Mouse (Mus musculus): ENCODE results near the gene Gna15.

Gna15 gene

DNA sequence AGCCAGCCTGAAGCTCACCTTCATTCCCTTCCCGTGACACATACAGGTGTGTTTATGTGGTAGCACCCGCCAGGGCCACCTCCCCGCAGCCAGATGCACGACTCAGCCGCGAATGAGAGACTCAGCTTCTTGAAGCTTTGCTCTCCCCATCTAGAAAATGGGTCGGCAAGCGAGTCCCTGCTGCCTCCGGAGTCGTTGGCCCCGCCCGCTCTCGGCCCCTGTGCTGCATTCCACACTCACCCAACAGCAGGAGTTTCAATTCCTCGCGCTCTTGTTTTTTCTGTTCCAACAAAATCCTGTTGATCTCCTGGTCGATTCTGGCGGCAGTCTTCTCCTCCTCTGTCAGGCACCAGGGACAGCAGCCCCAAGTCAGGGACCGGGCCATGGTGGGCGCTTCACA lies 455 bp downstream of the Gna15 start:
- DNase-seq (ENCODE audit: low read depth, low spot score), result no peak

DNA sequence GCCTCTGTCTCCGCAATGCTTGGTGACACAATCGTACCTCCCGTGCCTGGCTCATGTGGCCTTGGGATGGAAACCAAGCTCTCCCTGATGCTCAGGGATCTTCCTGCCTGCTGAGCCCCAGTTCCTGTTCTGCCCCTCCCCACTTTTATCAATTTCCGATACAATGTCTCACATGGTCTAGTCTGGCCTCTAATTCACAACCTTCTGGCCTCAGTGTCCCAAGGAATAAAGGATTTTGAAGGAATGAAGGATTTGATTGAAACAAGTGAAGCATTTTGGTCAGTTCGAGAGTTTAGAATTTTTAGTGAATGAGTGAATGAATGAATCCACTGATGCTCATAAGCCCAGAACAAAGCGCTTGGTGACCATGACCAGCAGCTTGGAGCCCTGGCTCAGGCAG lies 883 bp downstream of the Gna15 start:
- no peak for DNase-seq (ENCODE audit: low read depth, low spot score)

- no peak for DNase-seq (ENCODE audit: low read depth, low spot score)
Measured at GRCm38 (mm10) chr10:81519978-81520365, 4.1 kb downstream of the Gna15 start.

DNA sequence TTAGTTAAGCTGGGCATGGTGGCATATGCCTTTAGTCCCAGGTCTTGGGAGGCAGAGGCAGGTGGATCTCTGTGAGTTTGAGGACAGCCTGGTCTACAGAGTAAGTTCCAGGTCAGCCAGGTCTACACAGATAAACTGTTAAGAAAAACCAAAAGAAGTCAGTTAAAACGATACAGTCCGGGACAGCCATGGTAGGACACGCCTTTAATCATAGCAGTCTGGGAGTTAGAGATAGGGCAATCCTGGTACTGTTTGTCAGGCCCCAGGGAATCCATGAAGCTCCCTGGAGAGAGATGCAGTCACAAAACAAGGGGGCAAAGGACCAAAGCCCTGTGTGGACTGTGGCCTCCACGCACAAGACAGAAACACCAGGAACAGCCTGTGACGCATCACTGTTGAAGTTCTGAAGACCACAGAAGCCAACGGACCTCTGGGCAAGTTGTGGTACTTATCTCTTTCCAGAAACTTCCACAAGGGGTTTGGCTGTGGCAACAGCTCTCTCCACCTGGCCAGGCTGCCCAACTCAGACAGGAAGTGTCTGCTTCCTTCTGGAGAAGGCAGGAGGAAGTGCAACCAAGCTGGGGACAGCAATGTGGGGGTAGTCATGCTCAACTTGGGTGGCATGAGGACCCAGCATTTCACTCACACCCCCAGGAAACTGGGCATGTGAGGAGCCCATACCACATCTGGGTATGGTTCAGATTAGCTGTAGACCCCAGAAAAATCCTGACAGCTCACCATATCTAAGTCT lies 4.6 kb downstream of the Gna15 start:
- DNase-seq (ENCODE audit: low read depth, low spot score), result no peak

DNA sequence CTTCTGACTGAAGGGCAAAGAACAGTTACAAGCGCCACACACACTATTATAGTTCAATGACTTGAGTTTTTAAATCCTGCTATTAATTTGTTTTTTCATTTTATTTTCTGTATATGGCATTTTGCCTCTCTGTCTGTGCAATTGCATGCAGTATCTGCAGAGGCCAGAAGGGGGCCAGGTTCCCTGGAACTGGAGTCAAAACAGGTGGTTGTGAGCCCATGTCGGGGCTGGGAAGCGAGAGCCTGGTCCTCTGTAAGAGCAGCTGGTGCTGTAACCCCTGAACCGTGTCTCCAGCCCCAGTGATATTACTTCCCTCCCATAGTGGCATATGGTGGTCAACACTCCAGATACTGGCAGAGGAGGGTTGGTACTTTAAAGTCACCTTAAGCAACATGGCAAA lies 5.5 kb downstream of the Gna15 start:
- no peak for DNase-seq (ENCODE audit: low read depth, low spot score)

- no peak for DNase-seq (ENCODE audit: low read depth, low spot score)
Measured at GRCm38 (mm10) chr10:81517227-81517626, 6.8 kb downstream of the Gna15 start.

DNA sequence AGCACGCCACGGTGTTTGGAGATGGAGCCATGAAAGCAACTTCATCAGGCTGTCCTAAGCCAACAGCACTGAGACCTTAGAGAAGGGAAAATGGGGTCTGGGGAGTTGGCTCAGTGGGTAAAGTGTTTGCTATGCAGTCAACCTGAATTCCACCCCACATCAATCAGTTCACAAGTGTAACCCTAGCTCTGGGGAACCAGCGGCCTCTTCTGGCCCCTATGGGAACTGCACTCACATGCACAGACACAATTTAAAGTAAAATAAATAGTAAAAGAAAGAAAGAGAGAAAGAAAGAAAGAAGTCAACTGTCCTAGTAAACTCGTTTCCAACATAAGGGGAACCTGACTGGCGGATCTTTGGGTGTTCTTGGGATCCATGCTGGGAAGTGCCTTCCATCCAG lies 10.2 kb downstream of the Gna15 start:
- DNase-seq (ENCODE audit: low read depth, low spot score), result no peak

GRCm38 (mm10) chr10:81510246-81510810 lies 13.7 kb downstream of the Gna15 start:
- DNase-seq (ENCODE audit: low read depth, low spot score), result no peak

GRCm38 (mm10) chr10:81507691-81508489 lies 16.1 kb downstream of the Gna15 start:
- DNase-seq (ENCODE audit: low read depth, low spot score), result no peak

DNA sequence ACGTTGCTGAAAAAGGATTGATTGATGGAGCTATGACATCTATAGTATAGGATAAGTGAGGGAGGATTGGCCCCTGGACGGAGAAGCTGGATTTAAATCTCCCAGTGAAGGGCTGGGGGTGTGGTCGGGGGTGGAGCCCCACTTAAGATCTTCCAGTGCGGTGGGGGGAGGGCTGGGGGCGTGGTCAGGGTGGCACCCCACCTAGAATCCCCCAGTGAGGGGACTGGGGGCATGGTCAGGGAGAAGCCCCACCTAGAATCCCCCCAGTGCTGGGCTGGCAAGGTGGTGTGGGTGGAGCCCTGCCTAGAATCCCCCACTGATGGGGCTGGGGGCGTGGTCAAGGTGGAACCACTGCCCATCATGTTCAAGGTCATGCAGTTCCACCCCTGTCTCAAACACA lies 16.9 kb downstream of the Gna15 start:
- DNase-seq (ENCODE audit: low read depth, low spot score), result no peak

DNA sequence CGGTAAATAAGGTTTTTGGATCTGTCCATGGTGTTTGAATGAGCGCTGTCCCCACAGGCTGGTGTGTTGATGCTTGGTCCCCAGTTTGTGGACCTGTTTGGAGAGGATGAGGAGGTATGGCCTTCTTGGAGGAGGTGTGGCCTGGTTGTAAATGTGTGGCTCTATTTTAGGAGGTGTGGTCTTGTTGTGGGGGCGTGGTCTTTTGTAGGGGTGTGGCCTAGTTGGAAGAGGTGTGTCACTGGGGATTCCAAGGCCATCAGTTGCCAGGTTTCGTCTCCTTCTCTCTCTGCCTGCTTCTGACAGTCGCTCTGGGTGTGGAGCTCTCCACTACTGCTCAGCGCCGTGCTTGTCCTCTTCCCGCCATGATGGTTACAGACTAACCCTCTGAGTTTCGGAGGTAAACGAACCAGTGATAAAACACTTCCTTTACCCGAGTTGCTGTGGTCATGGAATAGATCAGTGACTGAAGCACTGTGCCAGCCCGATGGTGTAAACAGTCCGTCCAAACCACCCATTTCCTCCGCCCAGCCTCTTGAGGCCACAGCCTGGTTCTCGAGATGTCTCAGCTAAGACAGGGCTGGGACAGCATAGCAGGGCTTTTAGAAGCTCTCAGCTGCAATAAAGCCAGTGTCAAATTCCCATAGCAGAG lies 18.9 kb downstream of the Gna15 start:
- DNase-seq (ENCODE audit: low read depth, low spot score), result no peak

GRCm38 (mm10) chr10:81502658-81503057 lies 21.4 kb downstream of the Gna15 start:
- peak; percentile 66 for DNase-seq (ENCODE audit: low read depth, low spot score)

DNA sequence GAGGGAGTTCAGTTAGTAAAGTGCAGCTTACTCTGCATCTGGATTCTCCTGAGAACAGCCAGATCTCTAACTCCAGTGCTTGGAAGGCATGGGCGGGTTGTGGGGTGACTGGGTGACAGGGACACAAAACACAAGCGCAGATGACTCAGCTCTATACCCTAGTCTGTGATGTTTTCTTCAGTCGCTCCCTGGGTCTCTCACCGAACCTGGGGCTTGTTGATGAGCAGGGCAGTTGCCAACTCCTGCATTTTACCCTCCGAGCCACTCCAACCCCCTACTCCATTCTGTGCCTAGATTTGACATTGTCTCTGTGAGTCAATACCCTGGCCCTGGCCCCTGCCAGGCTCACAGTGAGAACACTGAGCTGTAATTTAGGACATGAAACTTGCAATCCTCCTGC lies 22.2 kb downstream of the Gna15 start:
- no peak for DNase-seq (ENCODE audit: low read depth, low spot score)

DNA sequence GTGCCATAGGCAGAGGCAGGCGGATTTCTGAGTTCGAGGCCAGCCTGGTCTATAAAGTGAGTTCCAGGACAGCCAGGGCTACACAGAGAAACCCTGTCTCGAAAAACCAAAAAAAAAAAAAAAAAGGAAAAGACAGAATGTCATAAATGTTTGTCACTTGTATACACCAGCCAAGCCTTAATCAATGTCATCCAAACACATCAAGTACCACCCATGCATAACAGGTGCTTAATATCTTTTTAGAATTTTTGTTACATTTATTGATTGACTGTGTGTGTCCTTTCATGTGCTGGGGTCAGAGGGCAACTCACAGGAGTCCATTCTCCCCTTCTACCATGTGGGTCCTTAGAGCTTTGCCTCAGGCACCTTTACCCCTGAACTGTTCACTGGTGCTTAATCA lies 24.0 kb downstream of the Gna15 start, which contains the start of gene S1pr4:
TSS of gene S1pr4 (minus strand) at position 101 of the 400 bp plus-strand sequence.
- no peak for DNase-seq (ENCODE audit: low read depth, low spot score)

- no peak for DNase-seq (ENCODE audit: low read depth, low spot score)
Measured at GRCm38 (mm10) chr10:81499250-81499901, 24.6 kb downstream of the Gna15 start.

DNA sequence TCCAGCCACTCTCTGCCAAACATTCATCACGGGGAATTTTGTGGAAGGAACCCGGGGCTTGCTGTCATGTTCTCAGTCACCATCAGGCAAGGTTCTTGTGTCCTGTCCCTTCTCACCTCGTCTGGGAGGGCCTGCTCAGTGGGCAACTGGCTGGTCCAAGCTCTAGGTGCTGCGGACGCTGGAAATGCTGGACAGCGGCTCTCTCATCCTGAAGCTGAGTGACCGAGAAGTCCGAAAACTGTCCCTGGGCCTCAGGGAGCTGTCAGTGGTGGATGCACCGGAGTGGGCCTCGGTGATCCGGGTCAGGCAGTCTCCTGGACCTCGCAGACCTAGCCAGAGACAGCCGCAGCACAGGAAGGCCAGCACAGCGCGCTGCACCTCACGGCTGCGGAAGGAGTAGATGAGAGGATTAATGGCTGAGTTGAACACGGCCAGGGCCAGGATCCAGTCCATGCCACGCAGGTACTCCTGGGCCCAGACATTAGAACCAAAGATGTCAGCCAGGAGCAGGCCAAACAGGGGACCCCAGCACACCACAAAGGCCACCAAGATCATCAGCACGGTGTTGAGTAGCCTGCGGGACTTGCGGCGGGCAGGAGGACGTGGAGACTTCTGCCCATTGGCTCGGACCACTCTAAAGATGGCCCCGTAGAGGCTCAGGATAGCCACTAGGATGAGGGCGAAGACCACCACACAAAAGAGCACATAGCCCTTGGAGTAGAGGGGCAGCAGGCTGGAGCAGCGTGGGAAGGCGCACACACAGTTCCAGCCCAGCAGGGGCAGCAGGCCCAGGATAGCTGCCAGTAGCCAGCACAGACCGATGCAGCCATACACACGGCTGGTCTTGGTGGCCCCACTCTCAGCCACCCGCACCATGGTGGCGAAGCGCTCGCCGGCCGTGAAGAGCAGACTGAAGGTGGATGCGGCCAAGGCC lies 25.4 kb downstream of the Gna15 start:
- DNase-seq (ENCODE audit: low read depth, low spot score), result no peak

- no peak for DNase-seq (ENCODE audit: low read depth, low spot score)
Measured at GRCm38 (mm10) chr10:81497401-81498270, 26.4 kb downstream of the Gna15 start.

DNA sequence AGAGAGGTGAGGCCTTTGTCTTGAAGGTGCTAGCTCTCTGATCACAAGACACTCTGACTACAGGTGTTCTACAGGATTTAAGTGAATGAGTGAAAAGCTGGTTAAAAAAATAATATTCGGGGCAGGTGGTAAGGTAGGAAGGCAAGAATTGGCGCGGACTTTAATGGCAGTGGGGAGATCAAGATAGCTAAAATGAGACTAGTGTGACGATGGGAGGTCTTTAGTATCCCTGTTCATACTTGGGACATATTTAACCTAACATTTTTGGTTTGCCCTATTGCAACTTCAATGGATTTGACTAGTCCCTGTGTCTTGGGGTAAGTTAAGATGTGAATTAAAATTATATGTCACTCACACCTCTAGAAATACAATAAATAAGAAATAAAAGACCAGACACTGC lies 27.1 kb downstream of the Gna15 start:
- DNase-seq (ENCODE audit: low read depth, low spot score), result no peak

GRCm38 (mm10) chr10:81496264-81496901 lies 27.6 kb downstream of the Gna15 start, which contains the start of gene Ncln:
TSS of gene Ncln (minus strand) at chr10:81496392.
- peak; percentile 97 for DNase-seq (ENCODE audit: low read depth, low spot score)
